Mouse (Mus musculus): ENCODE results near the gene Fh1.

The Fh1 gene

GRCm38 (mm10) chr1:175562379-175562778 lies 63.1 kb downstream of the Fh1 start:
- in situ Hi-C loops (cut with MboI, MseI) = no loop called here

GRCm38 (mm10) chr1:175561806-175562205 lies 63.6 kb downstream of the Fh1 start:
- in situ Hi-C loops (cut with MboI, MseI) = no loop called here

GRCm38 (mm10) chr1:175554641-175555040 lies 70.8 kb downstream of the Fh1 start:
- in situ Hi-C loops (cut with MboI, MseI) = no loop called here

- in situ Hi-C loops (cut with MboI, MseI) = no loop called here
Observed at GRCm38 (mm10) chr1:175552474-175552873, 73.0 kb downstream of the Fh1 start.

- in situ Hi-C loops (cut with MboI, MseI) = no loop called here
Observed at GRCm38 (mm10) chr1:175550586-175550985, 74.8 kb downstream of the Fh1 start.
